In genomic region chr12:73964291-73965281, GRCm38 (mm10) we compare ENCODE assay signal across 7 mouse cellular contexts. TPM values are rescaled to one million over a fixed set of nuclear protein-coding genes. Genes with fewer than 3 reads are reported as not detected.
DNase-seq lines count a peak whose midpoint lies in the region; ATAC-seq lines count a peak whose summit lies in the region.

TSS of gene Snapc1 (plus strand) at chr12:73964481.

- DNase-seq in adrenal gland, adult 8-10 months = peak; percentile 96
- DNase-seq in embryo, embryonic 9.5 days (ENCODE audit: extremely low spot score) = peak; percentile 97
- DNase-seq in gastrocnemius, postnatal 4 days (ENCODE audit: low spot score in 2 of 2) = peak; percentile 84 to 94
- DNase-seq in left cerebral cortex, postnatal 36 days (ENCODE audit: low spot score in 2 of 2) = peak; percentile 96 to 97
- DNase-seq in midbrain, embryonic 11.5 days (ENCODE audit: low spot score, missing footprints) = peak; percentile 100
- DNase-seq in skeletal muscle tissue, adult 2 months (ENCODE audit: low read depth, low spot score) = peak; percentile 96

- no peaks in the 10 kb centered on the region for H3K9me3 ChIP-seq in intestine, embryonic 16.5 days (ENCODE audit: control insufficient read depth, low read length)
- H3K9me3 ChIP-seq in midbrain, embryonic 11.5 days (ENCODE audit: control insufficient read depth, low read length) = no peaks in the 10 kb centered on the region

- under 1% methylated on average over 60 of the region's 60 CpGs for WGBS in intestine, embryonic 16.5 days
- 1% methylated on average over 60 of the region's 60 CpGs for WGBS in midbrain, embryonic 11.5 days

- peak within 1 kb of the TSS; percentile 79 for H3K9ac ChIP-seq in intestine, embryonic 16.5 days (ENCODE audit: low read depth, low read length)
- peak within 1 kb of the TSS; percentile 76 for H3K9ac ChIP-seq in midbrain, embryonic 11.5 days (ENCODE audit: low read length)

- peak within 1 kb of the TSS; percentile 86 for H3K4me2 ChIP-seq in intestine, embryonic 16.5 days (ENCODE audit: low read depth, low read length)
- H3K4me2 ChIP-seq in midbrain, embryonic 11.5 days = peak within 1 kb of the TSS; percentile 75

- H3K4me3 ChIP-seq in intestine, embryonic 16.5 days (ENCODE audit: low read length) = peak within 1 kb of the TSS; percentile 84
- H3K4me3 ChIP-seq in midbrain, embryonic 11.5 days (ENCODE audit: low read depth, low read length) = peak within 1 kb of the TSS; percentile 85

- peak; percentile 100 for ATAC-seq in intestine, embryonic 16.5 days
- peak; percentile 100 for ATAC-seq in midbrain, embryonic 11.5 days (ENCODE audit: low FRiP score)

- intact Hi-C loops in left cerebral cortex, postnatal 36 days (cut with DNase I) = no loop called here

- H3K27me3 ChIP-seq in intestine, embryonic 16.5 days (replicated peaks; ENCODE audit: control insufficient read depth, insufficient read depth, low read length) = no peaks in the 10 kb centered on the region
- no peaks in the 10 kb centered on the region for H3K27me3 ChIP-seq in midbrain, embryonic 11.5 days (ENCODE audit: control insufficient read depth, insufficient read depth, low read length)

- H3K4me1 ChIP-seq in intestine, embryonic 16.5 days (ENCODE audit: control insufficient read depth, insufficient read depth, low read length) = peaks cover 6% of the 10 kb centered on the region
- peaks cover 6% of the 10 kb centered on the region; the same call in 1 of the 2 replicates for H3K4me1 ChIP-seq in midbrain, embryonic 11.5 days (ENCODE audit: control insufficient read depth, insufficient read depth, low read length)

- H3K36me3 ChIP-seq in intestine, embryonic 16.5 days (ENCODE audit: control insufficient read depth, insufficient read depth, low read length) = peaks cover 8% of the 10 kb centered on the region
- H3K36me3 ChIP-seq in midbrain, embryonic 11.5 days (ENCODE audit: control insufficient read depth, insufficient read depth, low read length) = peaks cover 12% of the 10 kb centered on the region; the same call in 1 of the 2 replicates

- H3K27ac ChIP-seq in intestine, embryonic 16.5 days (ENCODE audit: low read length) = peak within 1 kb of the TSS; percentile 72
- peak within 1 kb of the TSS; percentile 12; the same call in 1 of the 2 replicates for H3K27ac ChIP-seq in midbrain, embryonic 11.5 days (ENCODE audit: low read depth, low read length)

RNA-seq across cellular contexts. Expression of gene Snapc1, which starts in this region (rescaled TPM):
- 10 to 100 TPM; 15.1 to 28.9 (median 23.2) TPM for total RNA-seq in adrenal gland, adult 8-10 months (2022)
- total RNA-seq in gastrocnemius, postnatal 4 days (2021) = 10 to 100 TPM in 1 of 2 experiments, 1 to 10 TPM in 1; 8.8 to 10.1 TPM
- polyA plus RNA-seq in intestine, embryonic 16.5 days (2015; fragmentation: Nextera tagmentation; extraction: Ambion mirVana) = 14.6 and 14.7 TPM in 2 replicates
- 10 to 100 TPM; 41.1 to 50.4 TPM for total RNA-seq in left cerebral cortex, postnatal 36 days (2021)
- 23.1 and 26.6 TPM in 2 replicates for polyA plus RNA-seq in midbrain, embryonic 11.5 days (2014; fragmentation: Nextera tagmentation; extraction: Ambion mirVana)

Comparison
In these comparisons a context has a peak if more than half of its experiments do, and no peak if none do; other contexts are left out.
1. Peak in every context shown above with its lines: DNase-seq, ATAC-seq, H3K4me3 ChIP-seq and H3K27ac ChIP-seq.